Mouse (Mus musculus) thymus, postnatal 0 days (tissue): Measurements from ENCODE around the gene Sox15. TPM values are rescaled to one million over a fixed set of nuclear protein-coding genes. Genes with fewer than 3 reads are reported as not detected.
A peak's percentile ranks its signal among the peaks of the same experiment; 100 is the strongest.

Experiments
- DNase-seq: peaks from one replicate; pipeline ENCODE4 v3.0.0-alpha.2; 2015; ENCODE audit warnings: low spot score
- polyA plus RNA-seq: library from polyadenylated mRNA; unstranded; fragments of >200 nt; fragmentation: Nextera tagmentation; extraction: Ambion mirVana; gene quantifications from 2 replicates; pipeline ENCODE4 v1.2.1, GENCODE M21; 2015

Sox15 gene
- polyA plus RNA-seq, 1 experiment from 2014 or later = 0.22 TPM

DNA sequence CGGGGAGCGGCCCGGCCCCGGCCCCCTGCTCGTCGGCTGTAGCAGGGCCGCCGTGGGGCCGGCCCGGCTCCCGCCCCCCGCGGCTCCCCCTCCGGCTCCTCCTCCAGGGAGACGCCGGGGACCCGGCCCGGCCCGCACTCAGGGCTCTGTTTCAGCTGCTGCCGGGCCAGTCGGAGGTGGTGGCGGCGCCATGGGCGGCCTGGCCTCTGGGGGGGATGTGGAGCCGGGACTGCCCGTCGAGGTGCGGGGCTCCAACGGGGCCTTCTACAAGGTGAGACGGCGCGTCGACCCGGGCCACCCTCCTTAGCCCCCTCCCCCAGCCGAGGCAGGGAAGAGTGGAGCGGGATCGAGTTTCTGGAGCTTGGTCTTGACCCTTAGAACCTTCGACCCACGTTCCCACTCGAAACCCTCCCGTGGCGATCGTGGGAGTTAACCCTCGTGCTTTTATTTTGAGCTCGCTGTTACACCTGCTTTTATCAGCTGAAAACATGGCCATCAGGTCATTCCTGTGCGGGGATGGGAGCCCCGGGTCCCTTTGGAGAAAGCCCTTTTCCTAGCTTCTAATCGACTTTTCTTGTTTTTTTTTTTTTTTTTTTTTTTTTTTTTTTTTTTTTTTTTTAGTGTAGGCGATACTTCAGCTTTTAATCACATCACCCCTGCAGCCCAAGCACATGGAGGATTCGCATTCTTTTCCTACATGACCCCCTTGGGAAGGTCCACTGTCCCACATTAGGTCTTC lies 21.8 kb upstream of the Sox15 start:
- no peak for DNase-seq

DNA sequence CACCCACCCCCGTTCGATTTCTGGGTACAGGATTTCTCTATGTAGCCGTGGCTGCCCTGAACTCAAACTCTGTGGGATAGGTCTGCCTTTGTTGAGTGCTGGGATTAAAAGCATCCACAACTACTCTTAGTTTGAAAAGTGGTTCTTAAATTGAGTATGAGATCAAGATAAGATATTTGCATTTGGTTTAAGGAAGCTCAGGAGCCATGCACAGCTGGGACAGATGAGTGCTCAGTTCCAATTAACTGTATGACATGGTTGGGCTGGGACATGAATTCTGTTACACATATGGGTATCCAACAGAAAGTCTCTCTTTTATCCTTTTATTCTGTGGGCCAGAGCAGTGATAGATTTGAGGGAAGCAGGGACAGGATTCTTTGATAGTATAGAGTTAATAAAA lies 19.6 kb upstream of the Sox15 start:
- no peak for DNase-seq

DNA sequence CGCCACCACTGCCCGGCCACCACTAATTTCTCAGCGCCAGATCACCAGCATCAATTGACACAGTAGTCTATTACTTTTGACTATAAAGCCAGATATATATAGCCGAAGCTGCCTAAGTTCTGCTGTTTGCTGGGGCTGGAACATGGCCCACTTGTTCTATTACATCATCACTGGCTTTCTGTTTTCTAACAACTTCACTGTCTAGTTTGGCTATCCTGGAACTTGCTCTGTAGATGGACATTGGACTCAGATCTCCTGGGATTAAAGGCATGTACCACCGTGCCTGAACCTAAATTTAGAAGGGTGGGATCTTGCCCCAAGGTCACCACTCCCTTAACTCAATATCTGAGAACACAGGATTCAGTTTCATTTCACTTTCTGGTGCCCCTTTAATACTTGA lies 9.3 kb upstream of the Sox15 start:
- no peak for DNase-seq

DNA sequence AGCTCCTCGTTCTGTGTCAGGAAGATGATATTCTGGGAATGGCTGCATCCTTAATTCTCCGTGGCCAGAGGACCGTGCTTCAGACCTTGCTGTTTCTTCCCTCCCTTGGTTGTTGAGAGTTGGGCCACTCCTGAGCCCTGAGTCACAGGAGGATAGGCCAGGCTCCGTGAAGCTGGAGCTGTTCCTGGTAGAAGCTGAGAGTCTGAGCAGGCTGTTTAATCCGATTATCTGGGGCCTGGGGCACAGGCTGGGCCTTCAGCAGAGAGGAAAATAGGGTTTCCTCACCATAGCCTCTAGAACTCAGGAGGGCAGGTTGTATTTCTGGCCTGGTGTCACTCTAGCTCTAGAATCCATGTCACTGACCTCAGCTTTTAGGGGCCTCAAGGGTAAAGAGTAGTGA lies 1.7 kb upstream of the Sox15 start:
- no peak for DNase-seq

GRCm38 (mm10) chr11:69654760-69655159 lies 354 bp upstream of the Sox15 start:
- DNase-seq = no peak

GRCm38 (mm10) chr11:69656065-69656455 lies 946 bp downstream of the Sox15 start:
- no peak for DNase-seq

- DNase-seq = peak; percentile 78
Observed at GRCm38 (mm10) chr11:69656617-69657461, 1.7 kb downstream of the Sox15 start.

- DNase-seq = no peak
Observed at GRCm38 (mm10) chr11:69657462-69657881, 2.4 kb downstream of the Sox15 start.

GRCm38 (mm10) chr11:69661221-69661881 lies 6.2 kb downstream of the Sox15 start:
- DNase-seq = no peak

DNA sequence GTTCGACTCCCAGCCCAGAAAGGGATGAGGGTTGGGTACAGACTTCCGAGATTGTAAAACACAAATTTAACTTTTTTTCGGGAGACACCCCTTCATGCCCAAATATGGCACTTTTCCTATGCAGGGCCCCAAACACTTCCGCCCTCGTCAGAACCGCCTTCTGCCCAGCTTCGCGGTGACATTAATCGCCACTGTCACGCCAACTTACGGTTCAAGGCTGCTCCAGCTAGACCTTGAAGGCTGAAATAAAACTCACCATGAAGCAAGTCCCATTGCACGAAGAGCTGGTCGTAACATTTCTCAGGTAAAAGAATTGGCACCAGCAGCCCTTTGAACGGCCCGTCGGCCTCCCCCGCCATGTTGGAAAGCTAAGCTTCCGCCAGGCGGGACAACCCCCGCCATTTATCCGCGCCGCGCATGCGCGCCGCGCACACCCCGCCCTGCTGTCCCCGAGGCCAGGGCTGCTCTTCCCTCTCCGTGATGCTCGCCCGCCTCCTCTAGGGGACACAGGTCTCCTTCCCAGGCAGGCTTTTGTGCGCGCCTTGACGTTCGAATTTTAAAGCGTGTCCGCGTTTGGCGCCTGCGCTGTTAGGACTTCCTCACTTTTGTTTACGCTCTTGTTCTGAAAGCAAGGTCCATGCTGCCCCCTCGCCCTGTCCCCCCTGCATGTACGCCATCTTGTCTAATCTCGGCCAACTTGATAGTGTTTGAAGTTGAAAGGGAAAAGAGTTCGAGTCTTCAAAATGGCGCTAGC lies 7.3 kb downstream of the Sox15 start, which contains the start of gene Mpdu1:
Gene Mpdu1, minus strand, starts transcription at position 430 of the 754 bp plus-strand sequence.
- DNase-seq = peak; percentile 98

GRCm38 (mm10) chr11:69662967-69663671 lies 8.0 kb downstream of the Sox15 start:
- no peak for DNase-seq

GRCm38 (mm10) chr11:69663795-69664194 lies 8.7 kb downstream of the Sox15 start:
- no peak for DNase-seq

DNA sequence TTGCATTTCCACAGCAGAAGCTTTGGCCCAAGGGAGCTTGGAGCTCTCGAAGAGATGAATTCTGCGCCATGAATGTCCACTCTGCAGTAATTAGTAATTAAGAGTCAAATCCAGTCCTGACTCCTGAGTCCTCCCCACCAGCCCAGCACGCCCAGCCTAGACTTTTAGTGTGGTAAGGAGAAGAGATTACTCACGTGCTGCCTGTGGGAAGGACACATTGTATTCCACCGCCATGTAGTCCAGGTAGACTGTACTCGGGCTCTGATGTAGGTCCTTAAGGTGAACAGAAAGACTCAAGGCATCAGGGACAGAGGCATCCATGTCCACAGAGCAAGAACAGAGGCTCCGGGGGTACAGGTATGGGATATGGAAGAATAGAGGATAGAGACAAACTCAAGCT lies 9.7 kb downstream of the Sox15 start:
- no peak for DNase-seq

- DNase-seq = no peak
Observed at GRCm38 (mm10) chr11:69665457-69665960, 10.4 kb downstream of the Sox15 start.

GRCm38 (mm10) chr11:69665961-69666664 lies 11.0 kb downstream of the Sox15 start, which contains the start of gene Cd68:
Cd68 (minus strand) TSS chr11:69666153.
- peak; percentile 54 for DNase-seq

DNA sequence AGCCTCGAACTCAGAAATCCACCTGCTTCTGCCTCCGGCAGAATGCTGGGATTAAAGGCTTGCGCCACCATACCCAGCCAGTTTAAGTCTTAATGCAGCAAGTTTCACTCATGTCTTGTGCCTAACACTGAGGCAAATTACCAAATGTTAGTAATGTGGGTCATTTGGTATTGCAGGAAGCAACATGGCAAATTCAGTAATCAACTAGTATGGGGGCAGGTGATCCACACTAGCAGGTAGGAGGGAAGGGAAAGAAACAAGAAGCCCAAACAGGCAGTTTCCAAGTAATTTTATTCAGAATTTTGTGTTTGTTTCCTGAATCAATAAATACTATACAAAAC lies 11.5 kb downstream of the Sox15 start:
- DNase-seq = no peak

DNA sequence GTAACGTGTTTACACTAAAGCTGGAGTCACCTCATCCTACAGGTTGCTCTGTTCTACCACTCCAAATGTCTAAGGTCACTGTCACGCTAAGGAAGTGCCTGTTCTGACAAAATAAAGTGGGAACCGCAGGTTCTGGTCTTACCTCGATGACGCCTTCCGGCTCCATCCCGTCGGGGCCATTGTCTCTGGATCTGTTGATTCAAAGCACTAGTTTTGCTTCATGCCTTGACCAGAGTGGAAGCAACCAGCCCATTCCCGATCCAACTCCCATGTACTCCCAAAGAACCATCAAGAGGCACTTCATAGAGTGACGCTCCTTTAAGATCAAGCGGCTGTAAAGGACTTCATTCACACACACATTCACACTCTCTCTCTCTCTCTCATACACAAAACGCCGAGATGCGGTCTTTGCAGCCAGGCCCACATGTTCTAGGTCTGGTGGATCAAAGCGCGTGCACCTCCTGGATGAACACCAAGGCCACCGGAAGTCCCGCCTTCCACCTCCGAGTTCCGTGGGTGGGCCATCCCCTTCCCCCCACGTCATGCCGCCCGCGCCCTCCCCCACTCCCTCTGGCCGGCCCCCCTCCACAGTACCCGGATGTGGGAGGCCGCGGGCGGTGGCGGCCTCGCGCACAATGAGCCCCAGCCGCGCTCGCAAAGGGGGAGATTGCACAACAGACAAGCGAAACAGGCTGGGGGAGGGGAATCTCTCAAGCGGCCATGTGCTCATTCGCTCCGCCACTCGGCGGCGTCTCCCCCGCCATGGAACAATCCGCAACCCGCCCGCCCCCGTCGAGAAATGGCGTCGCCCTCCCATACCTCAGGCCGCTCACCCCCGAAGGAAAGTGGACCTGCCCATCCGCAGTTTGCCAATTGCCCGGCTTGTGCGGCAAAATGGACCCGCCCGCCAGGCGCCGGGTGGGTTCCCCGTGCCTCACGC lies 15.9 kb downstream of the Sox15 start:
- peak; percentile 98 for DNase-seq

DNA sequence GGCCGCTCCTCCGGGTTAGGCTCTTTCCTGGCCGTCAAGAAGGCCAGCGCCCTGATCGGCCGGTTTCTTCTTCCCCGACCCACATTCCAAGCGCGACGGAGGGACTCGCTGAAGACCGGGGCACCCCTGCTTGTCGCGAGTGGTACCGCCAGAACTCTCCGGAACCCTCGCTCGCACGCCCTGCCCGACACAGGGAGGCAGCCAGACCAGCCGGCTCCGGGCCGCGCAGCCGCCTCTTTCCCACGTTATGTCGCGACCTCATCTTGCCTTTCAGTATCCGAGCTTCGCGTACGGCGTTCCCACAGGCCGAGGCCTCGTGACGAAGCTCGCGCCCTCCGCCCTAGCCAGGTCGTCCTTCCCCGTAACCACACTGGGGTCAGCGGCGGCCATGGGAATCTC lies 16.6 kb downstream of the Sox15 start:
- DNase-seq = no peak
